Mouse (Mus musculus) olfactory bulb, adult 2 months (tissue): ENCODE results near the gene Cdkl3. TPM values are rescaled to one million over a fixed set of nuclear protein-coding genes. Genes with fewer than 3 reads are reported as not detected.

Experiments used
- H3K27ac ChIP-seq: fragments of 200-500 bp; 2 replicates; pipeline ENCODE4 v1.5.1; 2012; ENCODE audit warnings: low read depth, low read length; ENCODE audit not compliant: insufficient read depth
- H3K4me1 ChIP-seq: fragments of 200-500 bp; 2 replicates; pipeline ENCODE4 v1.6.1; 2012; ENCODE audit warnings: low read length; ENCODE audit not compliant: control insufficient read depth, insufficient read depth
- H3K4me3 ChIP-seq: fragments of 200-500 bp; 2 replicates; pipeline ENCODE4 v1.5.1; 2012; ENCODE audit warnings: mild to moderate bottlenecking, low read depth, low read length, moderate library complexity; ENCODE audit not compliant: insufficient read depth
- CTCF ChIP-seq: fragments of 200-500 bp; IDR thresholded peaks from 2 replicates; pipeline ENCODE4 v1.5.1; 2012; ENCODE audit warnings: low read depth, mild to moderate bottlenecking, low read length, moderate library complexity; ENCODE audit not compliant: insufficient read depth
- POLR2A ChIP-seq: fragments of 200-500 bp; IDR thresholded peaks from 2 replicates; pipeline ENCODE4 v1.6.1; 2012; ENCODE audit warnings: mild to moderate bottlenecking, low read depth, low read length, moderate library complexity; ENCODE audit not compliant: insufficient read depth
- WGBS: fragments of 180-500 bp; shearing (Covaris S2); methylation state at CpG from one replicate; pipeline ENCODE4 v1.1.7; 2018; 5-methylcytosine and 5-hydroxymethylcytosine counted together
- polyA plus RNA-seq: library from polyadenylated mRNA; stranded (reverse); fragments of >200 nt; gene quantifications from 2 replicates; pipeline ENCODE4 v1.2.4, GENCODE M21; 2012; ENCODE audit warnings: low replicate concordance; ENCODE audit not compliant: missing spikeins, insufficient read depth, insufficient read length

Cdkl3 gene
- polyA plus RNA-seq, 1 experiment: not detected

GRCm38 (mm10) chr11:52043224-52043623 is 39.2 kb downstream of the Cdkl3 start:
- WGBS: 83% methylated on average over 3 of the region's 3 CpGs
- Histone ChIP-seq H3K4me3 (no peak overlapping the region), H3K27ac (no peak overlapping the region), H3K4me1 (no peaks in the 10 kb centered on the region)
- no peak for TF ChIP-seq POLR2A
- no peak for TF ChIP-seq CTCF

- Histone ChIP-seq H3K27ac (no peak overlapping the region), H3K4me1 (no peaks in the 10 kb centered on the region), H3K4me3 (no peak overlapping the region)
- TF ChIP-seq CTCF (no peak), POLR2A (no peak)
Measured at GRCm38 (mm10) chr11:52044156-52044555, 40.1 kb downstream of the Cdkl3 start.

GRCm38 (mm10) chr11:52046446-52047165 is 42.6 kb downstream of the Cdkl3 start:
- no peak overlapping the region for H3K4me3 ChIP-seq
- H3K27ac ChIP-seq: no peak overlapping the region
- 59% methylated on average over 4 of the region's 4 CpGs for WGBS
- no peaks in the 10 kb centered on the region for H3K4me1 ChIP-seq
- TF ChIP-seq POLR2A (no peak), CTCF (no peak)

GRCm38 (mm10) chr11:52053371-52053770 is 49.4 kb downstream of the Cdkl3 start:
- Histone ChIP-seq H3K4me1 (no peaks in the 10 kb centered on the region), H3K27ac (no peak overlapping the region), H3K4me3 (no peak overlapping the region)
- TF ChIP-seq CTCF: no peak
- 86% methylated on average over 6 of the region's 6 CpGs for WGBS

DNA sequence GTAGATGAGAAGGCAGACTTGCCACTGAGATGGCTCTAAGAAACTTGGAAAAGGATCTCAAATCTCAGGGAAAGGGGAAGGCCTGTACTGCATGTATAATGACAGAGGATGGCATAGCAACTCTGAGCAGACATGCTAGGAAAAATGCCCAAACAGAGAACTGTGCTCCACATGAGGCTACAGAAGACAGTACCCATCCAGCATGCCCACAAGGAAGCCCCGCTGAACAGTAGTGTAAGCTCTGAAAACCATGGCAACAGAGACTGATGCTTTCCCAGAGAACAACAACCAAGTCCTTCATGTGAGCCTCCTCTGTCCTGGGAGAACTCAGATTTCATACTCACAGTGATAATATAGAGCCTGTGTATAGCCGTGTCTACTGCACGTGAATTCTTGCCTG is 50.7 kb downstream of the Cdkl3 start:
- no peak overlapping the region for H3K4me3 ChIP-seq
- 73% methylated on average over 3 of the region's 3 CpGs for WGBS
- H3K27ac ChIP-seq: no peak overlapping the region
- no peaks in the 10 kb centered on the region for H3K4me1 ChIP-seq
- no peak for TF ChIP-seq CTCF
- TF ChIP-seq POLR2A: no peak

DNA sequence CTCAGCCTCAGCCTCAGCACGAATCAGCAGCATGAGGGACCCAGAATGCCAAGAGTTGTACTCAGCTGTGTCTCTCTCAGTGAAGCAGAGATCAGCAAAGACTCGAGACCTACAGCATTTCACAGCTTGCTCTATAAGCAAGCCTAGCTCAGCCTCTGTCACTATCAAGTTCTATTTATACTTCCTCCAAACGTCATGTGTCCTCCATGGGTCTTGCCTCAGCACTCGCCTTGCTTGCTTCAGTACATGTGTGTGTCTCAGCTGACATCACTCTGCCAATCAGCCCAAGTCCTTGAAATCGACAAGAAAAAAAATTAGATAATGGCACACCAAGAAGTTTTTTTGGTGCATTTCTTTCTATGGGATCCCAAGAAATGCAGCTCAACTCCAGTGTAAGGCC is 52.2 kb downstream of the Cdkl3 start:
- WGBS: 80% methylated on average over 5 of the region's 5 CpGs
- Histone ChIP-seq H3K4me3 (no peak overlapping the region), H3K4me1 (no peaks in the 10 kb centered on the region), H3K27ac (no peak overlapping the region)
- no peak for TF ChIP-seq CTCF
- TF ChIP-seq POLR2A: no peak

GRCm38 (mm10) chr11:52059001-52059400 is 55.0 kb downstream of the Cdkl3 start:
- no peak overlapping the region for H3K27ac ChIP-seq
- no peak for TF ChIP-seq POLR2A
- no peak for TF ChIP-seq CTCF
- no peaks in the 10 kb centered on the region for H3K4me1 ChIP-seq
- no peak overlapping the region for H3K4me3 ChIP-seq
- 74% methylated on average over 5 of the region's 5 CpGs for WGBS

- TF ChIP-seq CTCF (no peak), POLR2A (no peak)
- WGBS: 96% methylated on average over 4 of the region's 4 CpGs
Measured at GRCm38 (mm10) chr11:52060315-52060714, 56.3 kb downstream of the Cdkl3 start.

GRCm38 (mm10) chr11:52062406-52062805 is 58.4 kb downstream of the Cdkl3 start:
- Histone ChIP-seq H3K4me3 (no peak overlapping the region), H3K4me1 (no peaks in the 10 kb centered on the region), H3K27ac (no peak overlapping the region)
- TF ChIP-seq CTCF (no peak), POLR2A (no peak)
- WGBS: 96% methylated on average over 5 of the region's 5 CpGs

More at GRCm38 (mm10) chr11:52060315-52060714, 56.3 kb downstream of the Cdkl3 start:
- H3K4me3 ChIP-seq: no peak overlapping the region
- H3K4me1 ChIP-seq: no peaks in the 10 kb centered on the region
- no peak overlapping the region for H3K27ac ChIP-seq

- TF ChIP-seq POLR2A (no peak), CTCF (no peak)
- no peaks in the 10 kb centered on the region for H3K4me1 ChIP-seq
- no peak overlapping the region for H3K27ac ChIP-seq
- no peak overlapping the region for H3K4me3 ChIP-seq
- 43% methylated on average over 3 of the region's 3 CpGs for WGBS
Measured at GRCm38 (mm10) chr11:52064398-52064797, 60.4 kb downstream of the Cdkl3 start.
